Mouse (Mus musculus) gastrocnemius, adult 18-20 months (tissue): ENCODE results near the gene Pigg. TPM values are rescaled to one million over a fixed set of nuclear protein-coding genes. Genes with fewer than 3 reads are reported as not detected.

Experiments
- DNase-seq: peaks from one replicate; pipeline ENCODE4 v3.0.0; 2021; ENCODE audit warnings: low spot score
- total RNA-seq, 2 experiments: library from RNA; stranded (reverse); gene quantifications; 2 replicates each; pipeline ENCODE4 v1.2.3; 2021

Pigg gene
- total RNA-seq, 2 experiments from 2014 or later, result 4.2 to 4.5 TPM

DNA sequence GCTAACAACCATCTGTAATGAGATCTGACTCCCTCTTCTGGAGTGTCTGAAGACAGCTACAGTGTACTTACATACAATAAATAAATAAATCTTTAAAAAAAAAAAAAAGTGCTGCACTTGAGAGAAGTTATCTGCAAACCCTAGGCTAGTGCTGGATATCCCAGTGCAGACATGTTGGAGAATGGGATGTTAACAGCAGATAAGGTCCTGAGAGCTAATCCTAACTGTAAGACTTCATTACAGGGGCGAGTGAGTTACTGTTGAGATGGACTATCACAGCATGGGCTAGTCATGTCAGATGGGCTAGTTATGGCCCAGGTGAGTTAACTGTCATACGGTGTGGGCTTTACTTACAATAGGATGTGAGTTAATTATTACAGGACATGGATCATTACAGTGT, 41.6 kb downstream of the Pigg start:
- DNase-seq, result no peak

DNA sequence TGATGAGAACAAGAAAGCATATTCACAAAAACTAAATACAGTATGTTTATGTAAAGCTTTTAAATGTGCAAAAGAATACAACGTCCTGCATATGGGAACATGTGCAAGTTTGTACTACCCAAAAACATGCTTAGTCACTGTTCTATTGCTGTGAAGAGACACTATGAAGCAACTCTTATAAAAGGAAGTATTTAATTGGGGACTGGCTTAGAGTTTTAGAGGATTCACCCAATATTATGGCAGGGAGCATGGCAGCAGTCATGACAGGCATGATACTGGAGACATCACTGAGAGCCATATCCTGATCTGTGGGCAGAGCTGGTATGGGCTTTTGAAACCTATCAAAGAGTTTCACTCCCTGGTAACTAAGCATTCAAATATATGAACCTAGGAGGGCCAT, 45.5 kb downstream of the Pigg start:
- DNase-seq, result no peak

DNA sequence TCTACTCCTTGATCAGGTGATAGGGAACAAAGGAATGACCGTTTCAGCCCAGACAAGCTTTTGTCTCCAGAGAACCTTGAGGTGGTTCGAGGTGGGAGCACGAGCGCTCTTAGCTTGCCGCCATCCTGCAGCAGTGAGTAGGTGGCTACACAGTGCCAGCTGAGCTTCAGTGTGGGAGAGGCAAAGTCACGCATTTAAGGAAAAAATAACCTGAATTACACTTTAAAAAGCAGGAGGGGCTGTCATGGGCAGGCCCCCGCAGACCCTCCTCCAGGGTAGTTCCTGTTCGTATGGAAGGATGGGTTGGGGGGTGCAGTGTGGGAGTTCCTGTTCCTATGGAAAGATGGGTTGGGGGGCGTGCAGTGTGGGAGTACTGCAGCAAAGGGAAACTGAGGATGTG, 47.1 kb downstream of the Pigg start:
- no peak for DNase-seq

DNA sequence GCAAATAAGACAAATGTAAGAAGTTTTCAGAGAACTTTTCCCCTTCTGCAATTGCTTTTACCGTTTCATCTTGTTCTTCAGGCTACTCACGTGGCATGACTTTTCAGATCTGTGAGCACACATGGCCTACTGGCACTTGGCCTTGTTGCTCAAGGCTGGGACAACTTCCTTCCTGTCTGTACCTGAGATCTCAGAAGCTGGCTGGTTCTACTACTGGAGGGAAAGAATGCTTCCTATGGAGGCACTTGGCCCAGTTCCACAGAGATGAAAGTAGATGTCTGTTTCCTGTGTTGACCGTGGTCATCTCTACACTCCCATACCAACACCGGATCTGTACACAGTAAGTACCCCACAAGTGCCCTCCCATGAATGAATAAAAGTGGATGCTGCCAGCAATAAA, 47.8 kb downstream of the Pigg start:
- DNase-seq, result no peak

DNA sequence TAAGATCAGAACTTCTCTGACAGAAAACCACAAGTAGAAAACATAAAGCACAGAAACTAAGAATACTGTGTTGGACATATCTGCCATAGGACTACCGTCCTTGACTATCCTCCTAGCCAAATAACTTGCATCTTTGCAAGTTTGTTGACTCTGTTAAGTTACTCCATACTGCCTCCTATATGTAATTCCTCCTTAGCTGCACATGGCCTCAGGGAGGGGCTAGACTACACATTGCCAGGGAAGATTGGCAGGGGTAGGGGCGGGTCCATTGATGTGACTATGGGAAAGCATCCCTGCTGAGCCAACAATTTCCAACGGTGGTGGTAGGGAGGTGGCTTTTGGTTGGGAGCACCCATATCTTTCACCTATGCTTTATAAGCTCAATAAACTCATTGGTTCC, 49.9 kb downstream of the Pigg start:
- no peak for DNase-seq

DNA sequence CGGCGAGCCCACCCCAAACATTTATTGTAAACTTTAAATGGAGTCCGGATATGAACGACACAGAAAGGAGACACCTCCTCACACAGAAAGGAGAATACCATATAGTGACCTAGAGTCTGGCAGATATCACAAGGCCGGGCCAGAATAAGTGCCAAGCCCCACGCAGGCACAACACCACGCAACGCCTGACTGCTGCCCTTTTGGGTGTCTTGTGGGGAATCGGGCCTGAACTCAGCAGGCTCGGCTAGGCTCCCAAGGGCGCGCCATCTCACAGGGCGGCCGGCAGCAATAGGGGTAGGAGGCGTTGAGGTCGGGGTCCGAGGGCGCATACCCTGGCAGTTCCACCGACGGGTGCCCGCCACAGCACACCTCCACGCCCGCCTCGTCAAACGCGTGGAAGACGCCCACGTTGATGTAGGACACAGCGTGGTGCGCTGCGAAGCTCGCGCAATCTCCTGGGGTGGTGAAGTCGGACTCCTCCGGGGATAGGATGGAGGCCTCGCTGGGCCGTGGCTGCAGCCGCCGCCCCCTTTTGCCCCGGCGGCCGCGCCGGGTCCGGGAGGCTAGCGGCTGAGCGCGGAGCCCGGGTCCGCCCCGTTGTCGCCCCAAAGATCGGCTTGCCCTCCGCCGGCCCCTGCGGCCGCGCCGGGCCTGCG, 54.0 kb downstream of the Pigg start:
- DNase-seq, result no peak

DNA sequence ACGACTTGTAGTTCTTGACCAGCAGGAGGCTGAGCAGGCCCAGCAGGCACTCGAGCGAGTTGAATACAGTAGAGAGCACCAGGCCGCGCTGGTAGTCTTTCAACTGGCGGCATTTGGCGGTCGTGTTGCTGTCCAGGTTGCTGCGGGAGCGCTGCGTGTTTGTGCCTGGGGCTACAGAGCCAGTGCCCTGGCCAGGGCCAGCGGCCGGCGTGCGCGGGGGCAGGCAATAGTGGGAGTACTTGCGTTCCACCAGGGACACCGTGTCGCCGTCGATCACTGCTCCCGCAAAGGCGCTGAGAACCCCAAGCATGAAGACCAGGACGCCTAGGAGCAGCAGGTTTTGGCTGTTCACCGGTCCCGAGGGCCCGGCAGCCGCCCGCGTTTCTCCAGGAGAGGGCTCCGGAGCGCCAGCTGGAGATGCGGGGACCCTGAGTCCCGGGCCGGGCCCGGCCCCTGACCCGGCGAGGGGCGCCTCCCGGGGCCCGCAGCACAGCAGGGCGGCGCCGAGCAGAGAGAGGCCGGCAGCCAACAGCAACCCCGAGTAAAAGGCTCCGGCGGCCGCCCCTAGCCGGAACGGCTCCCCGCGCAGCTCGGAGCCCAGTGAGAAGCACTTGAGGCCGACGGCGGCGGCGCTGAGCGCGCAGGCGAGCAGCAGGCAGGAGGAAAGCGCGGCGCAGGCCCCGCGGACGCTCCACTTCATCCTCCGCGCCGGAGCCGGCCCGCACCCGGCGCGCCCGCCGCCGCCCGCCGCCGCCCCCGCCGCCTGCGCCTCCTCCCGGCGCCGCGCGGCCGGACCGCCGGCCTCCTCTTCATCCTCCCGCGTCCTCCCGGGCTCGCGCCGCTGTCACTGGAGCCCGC, 54.8 kb downstream of the Pigg start:
- peak; percentile 16 for DNase-seq

DNA sequence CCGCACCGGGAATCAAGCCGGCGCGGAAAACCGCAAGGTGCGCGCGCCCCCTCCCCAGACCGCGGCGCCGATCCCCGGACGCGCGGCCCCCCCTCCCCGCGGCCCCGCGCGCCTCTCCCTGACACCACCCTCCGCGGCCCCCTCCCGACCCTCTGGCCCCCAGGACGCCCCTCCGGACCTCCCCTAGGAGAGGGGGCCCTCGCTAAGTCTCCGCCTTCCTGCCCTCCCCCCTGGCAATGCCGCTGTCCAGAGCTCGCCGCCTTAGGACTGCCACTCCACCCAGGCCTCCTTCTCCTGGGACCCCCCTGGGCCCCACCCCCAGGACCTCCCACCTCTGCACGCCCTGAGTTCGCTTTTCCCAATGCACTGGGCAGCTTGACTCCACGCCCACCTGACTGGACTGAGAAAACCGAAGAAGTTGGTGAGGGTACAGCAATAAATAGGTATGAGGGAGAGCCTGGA, 55.5 kb downstream of the Pigg start, which contains the start of gene Gm42517:
Gm42517 (minus strand) TSS at position 52 of the 462 bp plus-strand sequence.
- no peak for DNase-seq

DNA sequence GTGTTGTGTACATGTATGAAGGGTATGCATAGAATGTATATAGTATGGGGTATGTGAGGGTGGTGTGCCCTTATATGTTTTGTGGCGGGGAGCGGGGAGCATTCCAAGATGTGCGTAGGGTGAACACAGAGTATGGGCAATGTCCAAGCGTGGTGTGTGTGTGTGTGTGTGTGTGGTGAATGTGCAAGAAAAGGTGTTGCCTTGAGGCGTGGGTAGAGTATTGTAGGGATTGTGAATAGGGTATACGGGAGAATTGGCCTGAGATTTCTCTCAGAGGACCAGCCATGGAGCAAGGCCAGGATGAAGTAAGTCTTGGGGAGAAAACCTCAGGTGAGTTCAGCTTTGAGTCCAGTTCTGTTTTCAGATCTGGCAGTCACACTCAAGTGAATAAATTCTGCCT, 56.0 kb downstream of the Pigg start:
- DNase-seq, result no peak

DNA sequence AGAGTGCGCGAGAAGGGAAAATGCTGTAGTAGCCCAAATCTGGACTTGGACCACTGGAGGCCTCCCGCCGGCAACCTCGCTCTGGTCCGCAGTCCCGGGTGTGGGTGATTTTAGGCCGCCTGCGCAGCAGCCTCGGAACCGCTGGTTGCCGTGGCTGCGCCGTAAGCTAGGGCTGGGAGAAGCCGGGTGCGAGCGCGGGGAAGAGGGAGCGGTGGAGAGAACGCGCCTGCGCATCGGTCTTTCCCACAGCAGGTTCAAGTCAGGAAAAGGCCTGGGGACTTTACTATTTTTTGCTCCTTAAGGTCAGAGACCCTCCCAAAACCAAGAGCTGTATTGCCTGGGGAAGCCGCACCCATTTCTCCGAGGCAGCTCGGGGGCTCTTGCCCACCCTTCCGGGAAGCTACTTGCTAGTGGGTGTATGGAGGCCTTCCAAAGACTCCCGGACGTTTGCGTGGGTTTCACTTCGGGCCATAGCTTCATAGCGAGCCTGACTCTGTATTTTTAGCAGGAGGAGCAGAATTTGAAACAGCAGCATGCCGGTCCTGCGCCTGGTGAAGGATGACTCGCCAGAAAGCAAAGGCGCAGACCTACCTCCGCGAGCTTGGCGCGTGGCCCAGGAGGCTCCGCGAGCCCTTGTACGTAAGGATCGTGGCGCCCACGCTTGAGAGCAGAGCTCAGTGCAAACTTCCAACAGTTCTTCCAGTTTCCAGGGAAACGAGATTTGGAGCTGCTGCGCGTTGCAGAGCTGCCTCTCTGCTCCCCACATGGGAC, 56.6 kb downstream of the Pigg start:
- DNase-seq, result peak; percentile 8

DNA sequence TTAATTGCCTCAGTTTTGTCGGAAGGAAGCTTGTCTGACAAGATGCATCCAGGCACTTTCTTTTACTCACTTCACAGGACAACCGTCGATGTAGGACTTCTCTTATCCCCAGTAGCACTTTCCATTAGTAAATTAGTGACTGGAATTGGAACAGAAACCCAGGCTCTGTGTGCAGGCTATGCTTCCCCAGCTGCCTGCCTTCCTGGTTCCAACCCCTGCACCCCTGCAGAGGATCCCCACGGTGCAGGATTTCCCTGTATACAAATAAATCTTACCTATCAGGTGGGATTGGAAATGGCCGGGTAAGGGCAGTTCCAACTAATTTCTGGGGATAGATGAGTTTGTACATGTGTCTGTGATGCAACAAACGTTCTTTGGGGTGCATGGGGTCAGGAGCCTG, 57.6 kb downstream of the Pigg start:
- no peak for DNase-seq

DNA sequence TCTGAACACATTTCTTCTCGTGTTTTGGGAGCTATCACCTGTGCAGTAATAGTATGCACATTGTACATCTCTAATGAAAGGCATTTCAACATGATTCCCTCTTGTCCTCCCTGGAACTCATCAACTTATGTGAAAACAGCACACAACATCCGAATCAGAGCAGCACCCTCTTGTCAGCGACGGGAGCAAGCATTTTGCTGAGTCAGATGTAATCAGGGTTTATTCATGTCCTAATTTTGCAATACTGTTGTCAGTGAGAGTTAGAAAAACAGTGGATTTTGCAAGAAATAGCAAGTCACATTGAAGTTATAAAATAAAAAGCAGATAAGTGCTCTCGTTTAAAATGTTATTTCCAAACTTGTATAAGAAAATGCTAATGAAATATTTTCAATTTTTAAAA, 61.7 kb downstream of the Pigg start:
- DNase-seq, result no peak

DNA sequence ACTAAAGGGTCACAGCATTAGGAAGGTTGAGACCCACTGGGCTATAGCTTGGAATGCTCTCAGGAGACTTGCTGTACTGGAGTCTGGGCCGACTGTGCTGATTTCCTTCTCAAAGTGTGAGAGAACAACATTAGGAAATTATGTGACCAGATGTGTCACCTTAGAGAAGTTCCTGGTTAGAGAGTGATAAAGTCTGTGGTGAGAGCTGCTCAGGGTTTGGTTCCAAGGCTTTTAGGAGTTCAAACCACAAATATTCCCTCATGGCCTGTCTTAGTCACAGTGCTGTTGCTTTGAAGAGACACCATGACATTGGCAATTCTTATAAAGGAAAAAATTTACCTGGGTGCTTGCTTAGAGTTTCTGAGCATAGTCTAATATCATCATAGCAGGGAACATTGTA, 63.6 kb downstream of the Pigg start:
- DNase-seq, result no peak

DNA sequence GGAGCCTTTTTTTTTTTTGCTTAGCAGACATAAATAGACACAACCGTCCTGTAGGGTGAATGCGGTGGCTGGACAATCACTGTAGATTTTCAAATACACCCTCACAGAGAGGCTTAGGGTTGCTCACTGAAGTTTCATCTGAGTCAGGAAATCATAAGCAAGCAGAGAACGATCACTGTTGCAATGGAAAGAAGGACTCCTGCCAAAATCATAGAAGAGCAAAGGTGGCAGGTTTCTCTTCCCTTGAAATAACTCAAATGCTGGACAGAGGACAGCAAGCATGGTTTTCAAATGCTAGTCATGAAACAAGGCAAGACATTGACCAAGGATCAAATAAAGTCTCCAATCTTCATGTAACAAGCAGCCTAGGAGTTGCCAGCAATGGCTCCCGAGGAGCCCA, 65.9 kb downstream of the Pigg start:
- no peak for DNase-seq

DNA sequence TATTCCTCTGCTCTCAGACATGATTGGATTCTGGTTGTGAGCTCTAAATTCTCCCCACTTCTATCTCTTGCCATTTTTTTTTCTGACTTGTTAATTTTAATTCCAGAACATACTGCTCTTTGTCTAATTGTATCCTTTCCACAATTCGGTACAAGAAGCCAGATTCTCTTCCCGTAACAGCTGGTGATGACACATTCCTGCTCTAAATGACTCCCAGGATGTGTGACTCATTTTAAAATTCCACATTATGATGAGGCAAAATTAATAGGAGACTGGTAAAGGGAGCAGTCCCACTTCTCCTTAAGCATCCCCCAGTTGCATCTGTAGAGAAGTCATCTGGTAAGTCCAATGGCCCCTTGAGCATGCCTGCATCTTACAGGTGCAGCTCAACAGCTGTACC, 73.2 kb downstream of the Pigg start:
- no peak for DNase-seq

DNA sequence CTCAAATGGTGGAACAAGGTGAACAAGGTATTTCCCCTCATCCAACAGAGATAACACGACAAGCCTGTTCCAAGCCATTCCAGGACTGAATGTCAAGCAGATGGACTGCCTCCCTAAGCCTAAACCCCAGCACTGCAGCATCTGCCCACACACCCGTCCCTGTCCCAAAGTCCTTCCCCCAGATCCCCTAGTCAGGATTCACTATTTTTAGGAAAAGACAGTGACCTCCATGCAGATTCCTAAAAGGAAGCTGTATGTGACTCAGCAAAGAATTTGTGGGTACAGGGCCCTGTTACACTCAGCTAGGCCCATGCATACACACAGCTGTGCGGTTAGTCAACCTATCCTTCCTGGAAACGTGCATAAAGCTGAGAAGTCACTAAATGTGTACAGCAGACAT, 74.0 kb downstream of the Pigg start:
- no peak for DNase-seq

DNA sequence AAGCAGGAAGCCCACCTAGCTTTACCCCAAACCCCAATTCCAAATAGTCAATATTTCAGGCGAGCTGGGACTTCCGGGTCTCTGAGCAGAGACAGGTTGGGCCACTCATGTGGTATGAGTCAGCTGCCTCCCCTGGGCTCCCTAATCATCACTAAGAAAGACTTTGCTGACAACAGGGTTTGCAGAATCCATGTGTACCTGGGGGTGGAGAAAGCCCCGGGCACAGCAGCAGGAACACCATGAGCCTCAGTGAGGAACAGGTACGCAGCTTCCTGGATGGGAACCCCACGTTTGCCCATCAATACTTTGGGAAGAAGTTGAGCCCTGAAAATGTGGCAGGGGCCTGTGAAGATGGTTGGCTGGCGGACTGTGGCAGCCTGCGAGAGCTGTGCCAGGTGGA, 75.8 kb downstream of the Pigg start, which contains the start of gene Pde6b:
Pde6b (plus strand) TSS at position 191 of the 400 bp plus-strand sequence.
- DNase-seq, result no peak

DNA sequence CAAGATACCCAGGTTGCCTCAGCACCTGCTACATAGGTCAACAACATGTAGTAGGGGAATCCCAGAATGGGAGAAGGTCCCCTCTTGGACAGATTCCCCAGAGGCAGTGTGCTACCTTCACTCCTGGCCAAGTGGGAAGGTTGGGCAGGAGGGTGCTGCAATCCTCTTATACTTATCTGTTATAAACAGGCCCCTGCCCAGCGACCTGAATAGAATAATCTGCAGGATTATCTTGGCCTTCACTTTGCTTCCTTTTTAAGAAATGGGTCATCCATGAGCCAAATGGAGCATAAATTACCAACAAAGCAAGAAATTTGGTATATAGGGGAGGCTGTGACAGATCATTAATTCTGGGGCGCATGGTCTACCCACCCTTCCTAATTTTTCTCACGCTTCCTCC, 77.3 kb downstream of the Pigg start:
- no peak for DNase-seq
